Mouse (Mus musculus) lung, embryonic 16.5 days (tissue): ENCODE measurements around the gene Gm11060. TPM values are rescaled to one million over a fixed set of nuclear protein-coding genes. Genes with fewer than 3 reads are reported as not detected.
A peak's percentile ranks its signal among the peaks of the same experiment; 100 is the strongest.

Experiments
- ATAC-seq: fragments of 200-750 bp; cut with Nextera tagmentation; 2 replicates; pipeline ENCODE4 v1.8.0; 2017; ENCODE audit warnings: low read depth, mild to moderate bottlenecking, moderate library complexity
- H3K27ac ChIP-seq: fragments of 300-500 bp; sonication (generic); 2 replicates; pipeline ENCODE4 v1.5.1; 2014; ENCODE audit warnings: mild to moderate bottlenecking, control low read depth, low read length
- H3K27me3 ChIP-seq: fragments of 300-500 bp; sonication (generic); 2 replicates; pipeline ENCODE4 v1.6.1; 2014; ENCODE audit warnings: low read depth, low read length, mixed read lengths; ENCODE audit not compliant: control insufficient read depth, insufficient read depth
- H3K36me3 ChIP-seq: fragments of 300-500 bp; sonication (generic); 2 replicates; pipeline ENCODE4 v1.6.1; 2014; ENCODE audit warnings: low read length; ENCODE audit not compliant: control insufficient read depth, insufficient read depth
- H3K4me1 ChIP-seq: fragments of 300-500 bp; sonication (generic); replicated peaks from 2 replicates; pipeline ENCODE4 v1.6.1; 2014; ENCODE audit warnings: low read length, mixed read lengths; ENCODE audit not compliant: control insufficient read depth, insufficient read depth
- H3K4me2 ChIP-seq: fragments of 300-500 bp; sonication (generic); 2 replicates; pipeline ENCODE4 v1.6.1; 2014; ENCODE audit warnings: low read depth, low read length, control low read depth
- H3K4me3 ChIP-seq: fragments of 300-500 bp; sonication (generic); 2 replicates; pipeline ENCODE4 v1.5.1; 2014; ENCODE audit warnings: mild to moderate bottlenecking, low read length, control low read depth
- H3K9ac ChIP-seq: fragments of 300-500 bp; sonication (generic); 2 replicates; pipeline ENCODE4 v1.6.1; 2014; ENCODE audit warnings: low read length, control low read depth
- H3K9me3 ChIP-seq: fragments of 300-500 bp; sonication (generic); 2 replicates; pipeline ENCODE4 v1.6.1; 2016; ENCODE audit warnings: low read length; ENCODE audit not compliant: control insufficient read depth
- WGBS: fragments of 180-500 bp; shearing (Covaris S2); extraction: QIAGEN DNeasy Blood & Tissue Kit; methylation state at CpG from one replicate; pipeline ENCODE4 v1.1.7; 2014; 5-methylcytosine and 5-hydroxymethylcytosine counted together
- polyA plus RNA-seq: library from polyadenylated mRNA; unstranded; fragments of >200 nt; fragmentation: Nextera tagmentation; extraction: Ambion mirVana; gene quantifications from 2 replicates; pipeline ENCODE4 v1.2.1, GENCODE M21; 2015

Gene Gm11060
- polyA plus RNA-seq: not detected in 2 replicates

DNA sequence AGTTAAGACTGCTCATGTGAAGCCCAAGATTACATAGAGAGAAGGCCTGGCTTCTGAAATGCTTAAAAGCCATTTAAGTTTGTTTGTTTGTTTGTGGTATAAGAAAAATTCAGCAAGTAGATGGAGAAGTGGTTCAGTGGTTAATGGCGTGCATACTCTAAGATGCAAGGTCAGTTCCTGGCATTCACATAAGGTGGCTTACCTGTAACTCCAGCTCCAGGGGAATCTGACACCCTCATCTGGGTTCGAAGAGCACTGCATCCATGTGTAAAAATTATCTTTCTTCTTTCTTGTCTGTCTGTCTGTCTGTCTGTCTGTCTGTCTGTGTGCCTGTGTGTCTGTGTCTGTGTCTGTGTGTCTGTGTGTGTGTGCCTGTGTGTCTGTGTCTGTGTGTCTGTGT, at the start of gene Gm11060:
Gene Gm11060 (plus strand): TSS at position 301 of the 400 bp plus-strand sequence.
- 82% methylated on average over 2 of the region's 2 CpGs for WGBS
- Histone ChIP-seq H3K9ac (no peak within 1 kb of the TSS), H3K4me3 (no peak within 1 kb of the TSS), H3K4me1 (peaks cover 9% of the 10 kb centered on the region; the same call in 1 of the 2 replicates), H3K27me3 (no peaks in the 10 kb centered on the region), H3K4me2 (no peak within 1 kb of the TSS), H3K36me3 (no peaks in the 10 kb centered on the region), H3K27ac (no peak within 1 kb of the TSS), H3K9me3 (no peaks in the 10 kb centered on the region)
- no peak for ATAC-seq

DNA sequence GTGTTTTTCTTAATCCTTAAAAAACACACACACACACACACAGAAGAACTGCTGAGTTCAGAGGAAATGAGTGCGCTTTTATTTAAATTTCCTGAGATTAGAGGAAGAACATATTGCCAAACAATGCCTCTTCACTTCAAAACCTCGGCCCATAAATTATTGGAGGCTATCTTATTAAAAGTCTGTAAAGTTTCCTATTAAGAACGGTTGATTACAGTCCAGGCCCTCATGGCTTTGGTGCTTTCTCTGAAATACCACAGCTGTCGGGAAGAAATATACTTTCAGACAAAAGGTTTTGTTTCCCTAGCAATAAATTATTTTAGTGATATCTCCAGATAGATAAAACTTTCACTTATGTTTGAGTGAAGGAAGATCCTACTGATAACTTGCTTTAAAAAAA, 48.7 kb upstream of the Gm11060 start:
- Histone ChIP-seq H3K9me3 (no peaks in the 10 kb centered on the region), H3K27me3 (no peaks in the 10 kb centered on the region), H3K9ac (no peak overlapping the region), H3K4me2 (no peak overlapping the region), H3K4me1 (no peaks in the 10 kb centered on the region), H3K36me3 (no peaks in the 10 kb centered on the region), H3K27ac (no peak overlapping the region), H3K4me3 (no peak overlapping the region)
- 43% methylated on average over 4 of the region's 4 CpGs for WGBS
- ATAC-seq: no peak

DNA sequence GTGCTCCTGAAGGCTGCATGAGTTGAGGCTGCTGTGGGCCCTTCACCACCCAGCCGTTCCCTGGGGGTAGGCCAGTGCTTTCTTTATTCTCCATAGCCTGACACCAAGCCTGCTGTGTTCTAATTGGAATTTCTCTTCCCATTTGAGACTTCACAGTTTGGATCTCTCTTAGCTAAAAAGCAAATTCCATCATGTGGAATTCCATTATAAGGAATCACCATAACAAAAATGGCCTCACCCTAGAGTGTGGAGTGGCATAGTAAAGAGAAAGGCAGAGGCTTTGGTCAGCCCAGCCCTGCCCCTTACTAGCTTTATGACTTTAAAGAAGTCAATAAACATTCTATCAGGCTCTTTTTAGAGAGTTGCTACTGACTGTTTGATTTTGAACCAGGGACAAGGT, 43.5 kb upstream of the Gm11060 start:
- Histone ChIP-seq H3K36me3 (no peaks in the 10 kb centered on the region), H3K4me2 (no peak overlapping the region), H3K27ac (no peak overlapping the region), H3K4me3 (no peak overlapping the region), H3K9me3 (no peaks in the 10 kb centered on the region), H3K4me1 (no peaks in the 10 kb centered on the region), H3K27me3 (no peaks in the 10 kb centered on the region), H3K9ac (no peak overlapping the region)
- WGBS: 38% methylated on average over 1 of the region's 1 CpGs
- no peak for ATAC-seq

DNA sequence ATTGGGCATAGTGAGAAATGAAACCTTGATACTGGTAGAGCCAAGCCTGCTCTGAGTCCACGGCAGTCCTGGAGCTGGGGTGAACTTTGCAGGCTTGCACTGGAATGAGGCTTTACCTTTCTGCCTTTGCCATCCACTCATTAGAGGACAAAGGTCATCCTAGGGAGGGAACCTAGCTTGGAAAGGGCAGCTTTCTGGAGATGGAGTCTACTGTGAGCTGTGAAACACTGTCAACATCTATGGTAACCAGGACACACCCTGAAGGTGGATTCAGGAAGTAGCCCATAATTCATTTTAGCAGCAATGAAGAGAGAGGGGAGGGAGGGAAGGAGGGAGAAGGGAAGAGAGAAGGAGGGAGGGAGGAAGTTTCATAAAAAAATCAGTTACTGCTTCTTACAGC, 36.3 kb upstream of the Gm11060 start:
- H3K9me3 ChIP-seq: no peaks in the 10 kb centered on the region
- ATAC-seq: no peak
- no peaks in the 10 kb centered on the region for H3K27me3 ChIP-seq
- H3K4me1 ChIP-seq: no peaks in the 10 kb centered on the region
- WGBS: 48% methylated on average over 1 of the region's 1 CpGs
- H3K36me3 ChIP-seq: no peaks in the 10 kb centered on the region
- H3K4me3 ChIP-seq: no peak overlapping the region
- H3K9ac ChIP-seq: no peak overlapping the region
- H3K4me2 ChIP-seq: no peak overlapping the region
- H3K27ac ChIP-seq: no peak overlapping the region

DNA sequence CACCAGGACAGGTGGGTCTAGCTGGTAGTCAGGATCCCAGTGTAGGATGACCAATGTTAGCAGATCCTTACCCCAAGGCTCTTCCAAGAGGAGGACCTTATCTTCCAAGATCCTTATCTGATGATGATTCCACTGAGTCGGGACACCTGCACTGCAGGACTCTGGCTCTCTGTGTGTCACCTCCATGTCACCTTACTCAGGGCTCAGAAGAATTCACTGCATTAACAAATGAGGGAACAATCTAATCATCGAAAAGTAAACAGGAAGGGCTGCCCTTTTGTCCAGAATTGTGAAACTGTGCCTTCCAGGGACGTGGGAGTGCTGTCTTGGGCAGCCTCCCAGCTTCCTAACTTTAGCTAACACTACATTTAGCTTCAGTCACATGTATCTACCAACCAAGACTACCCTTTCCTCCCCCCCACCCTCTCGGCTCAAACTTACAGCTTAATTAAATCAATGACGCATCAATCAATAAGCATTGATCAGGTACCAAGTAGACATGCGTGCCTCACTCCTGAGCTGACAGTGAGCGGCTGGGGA, 33.2 kb upstream of the Gm11060 start:
- H3K4me2 ChIP-seq: no peak overlapping the region
- no peak overlapping the region for H3K27ac ChIP-seq
- H3K4me3 ChIP-seq: no peak overlapping the region
- peak; percentile 4; the same call in 1 of the 2 replicates for ATAC-seq
- no peaks in the 10 kb centered on the region for H3K4me1 ChIP-seq
- no peaks in the 10 kb centered on the region for H3K27me3 ChIP-seq
- H3K9me3 ChIP-seq: no peaks in the 10 kb centered on the region
- H3K9ac ChIP-seq: no peak overlapping the region
- H3K36me3 ChIP-seq: no peaks in the 10 kb centered on the region
- WGBS: 43% methylated on average over 7 of the region's 7 CpGs

DNA sequence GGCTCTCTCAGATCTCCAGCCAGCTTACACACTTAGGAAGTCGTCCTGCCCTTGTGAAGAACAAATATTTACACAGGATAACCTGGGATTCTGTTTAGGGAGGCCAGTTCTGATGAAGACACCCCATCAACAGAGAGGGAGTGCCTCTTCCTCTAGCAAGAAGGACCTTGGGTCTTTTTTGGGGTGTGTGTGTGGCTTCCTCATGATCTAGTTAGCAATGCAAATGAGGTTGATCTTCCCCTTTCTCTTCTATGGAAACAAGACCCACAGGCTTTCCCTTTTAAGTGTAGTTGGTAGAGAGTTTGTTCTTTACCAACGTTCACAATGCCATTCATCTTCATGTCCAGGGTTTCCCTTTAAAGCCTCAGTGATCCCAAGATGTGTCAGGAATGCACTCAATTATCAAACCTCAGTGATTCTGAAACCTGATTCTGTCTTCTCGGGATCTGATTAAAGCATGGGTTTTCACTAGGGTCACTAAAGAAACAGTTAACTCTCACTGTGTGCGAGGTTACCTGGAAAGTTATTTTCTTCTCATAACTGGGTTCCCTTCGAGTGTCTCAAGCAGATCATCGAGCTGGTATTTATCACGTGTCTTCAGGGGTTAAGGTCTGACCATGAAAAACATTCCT, 29.0 kb upstream of the Gm11060 start:
- Histone ChIP-seq H3K36me3 (no peaks in the 10 kb centered on the region), H3K4me1 (no peaks in the 10 kb centered on the region), H3K27ac (no peak overlapping the region), H3K9me3 (no peaks in the 10 kb centered on the region), H3K27me3 (no peaks in the 10 kb centered on the region), H3K9ac (no peak overlapping the region), H3K4me2 (no peak overlapping the region), H3K4me3 (no peak overlapping the region)
- no peak for ATAC-seq
- WGBS: 36% methylated on average over 7 of the region's 7 CpGs

DNA sequence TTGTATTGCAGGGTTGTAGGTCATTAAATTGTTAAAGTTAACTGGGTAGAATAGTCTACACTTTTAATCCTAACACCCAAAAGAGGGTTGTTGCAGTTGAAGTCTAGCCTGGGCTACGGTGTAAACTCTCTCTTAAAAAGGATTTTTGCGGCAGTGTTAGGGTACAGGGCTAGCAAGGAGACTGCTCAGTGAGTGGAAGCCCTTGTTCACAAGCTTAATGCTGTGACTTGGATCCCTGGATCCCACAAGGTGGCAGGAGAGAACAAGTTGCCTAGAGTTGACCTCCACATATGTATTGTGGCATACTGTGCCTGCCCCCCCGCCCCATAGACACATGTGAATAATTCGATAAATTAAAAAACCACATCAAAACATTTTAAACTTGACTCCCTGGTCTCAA, 19.3 kb upstream of the Gm11060 start:
- Histone ChIP-seq H3K4me1 (no peaks in the 10 kb centered on the region), H3K9me3 (no peaks in the 10 kb centered on the region), H3K4me2 (no peak overlapping the region), H3K4me3 (no peak overlapping the region), H3K9ac (no peak overlapping the region), H3K27me3 (no peaks in the 10 kb centered on the region), H3K36me3 (no peaks in the 10 kb centered on the region), H3K27ac (no peak overlapping the region)
- 69% methylated on average over 4 of the region's 4 CpGs for WGBS
- no peak for ATAC-seq

DNA sequence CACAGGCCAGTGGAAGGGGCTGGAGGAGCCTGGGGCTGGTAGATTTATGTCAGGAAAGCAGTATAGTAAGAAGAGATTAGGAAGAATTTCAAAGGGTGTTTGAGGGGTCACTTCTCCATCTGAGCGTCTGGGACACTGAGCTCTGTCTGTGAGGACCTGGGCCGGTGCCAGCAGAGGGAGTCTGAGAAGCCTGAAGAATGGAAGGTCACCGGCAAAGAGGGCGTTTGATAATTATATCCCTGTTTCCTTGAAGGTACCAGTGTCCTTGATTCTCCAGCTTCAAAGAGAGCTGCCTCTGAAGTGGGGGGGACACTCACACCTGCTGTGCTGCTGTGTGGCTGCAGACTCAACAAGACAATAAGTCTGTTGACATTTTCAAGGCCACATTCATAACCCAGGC, 17.6 kb upstream of the Gm11060 start:
- no peak overlapping the region for H3K4me3 ChIP-seq
- 17% methylated on average over 4 of the region's 4 CpGs for WGBS

DNA sequence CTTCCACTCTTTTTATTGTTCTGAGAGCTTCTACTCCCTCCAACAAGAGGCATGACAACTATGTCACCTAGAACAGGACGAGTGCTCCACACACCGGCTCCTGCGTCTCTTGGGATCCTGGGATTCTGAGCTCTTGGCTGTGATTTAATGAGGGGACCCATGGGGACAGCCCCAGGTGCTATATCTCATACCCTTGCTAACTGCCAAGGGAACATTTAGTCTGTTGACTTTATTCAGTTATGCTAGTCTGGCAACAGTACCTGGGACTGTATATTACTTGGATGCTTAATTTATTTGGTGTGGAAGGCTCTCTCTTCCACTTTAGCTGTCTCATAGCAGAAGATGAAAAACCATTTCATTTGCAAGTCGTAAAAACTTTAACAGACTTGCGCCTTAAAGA, 16.0 kb upstream of the Gm11060 start:
- no peak for ATAC-seq
- H3K4me3 ChIP-seq: no peak overlapping the region
- no peak overlapping the region for H3K4me2 ChIP-seq

More for the DNA sequence above, 17.6 kb upstream of the Gm11060 start:
- H3K27me3 ChIP-seq: no peaks in the 10 kb centered on the region
- H3K27ac ChIP-seq: no peak overlapping the region
- no peaks in the 10 kb centered on the region for H3K36me3 ChIP-seq
- H3K4me1 ChIP-seq: no peaks in the 10 kb centered on the region
- no peak for ATAC-seq
- no peaks in the 10 kb centered on the region for H3K9me3 ChIP-seq
- no peak overlapping the region for H3K9ac ChIP-seq
- H3K4me2 ChIP-seq: no peak overlapping the region

More for the DNA sequence above, 16.0 kb upstream of the Gm11060 start:
- no peak overlapping the region for H3K9ac ChIP-seq
- no peaks in the 10 kb centered on the region for H3K36me3 ChIP-seq
- 73% methylated on average over 5 of the region's 5 CpGs for WGBS
- no peaks in the 10 kb centered on the region for H3K4me1 ChIP-seq
- H3K27me3 ChIP-seq: no peaks in the 10 kb centered on the region
- no peaks in the 10 kb centered on the region for H3K9me3 ChIP-seq
- no peak overlapping the region for H3K27ac ChIP-seq
